Mouse (Mus musculus) liver, embryonic 16.5 days (tissue): ENCODE measurements at regions not wholly inside any gene's neighbourhood (a gene's known extent, or its start where the extent isn't known, plus 50 kb on each side); places are given as distances from the start of the nearest gene placed in this dataset.

Experiments used
- ATAC-seq: fragments of 200-750 bp; cut with Nextera tagmentation; 2 replicates; pipeline ENCODE4 v1.8.0; 2017; ENCODE audit warnings: low read depth, mild to moderate bottlenecking, moderate number of reproducible peaks, moderate library complexity
- H3K27ac ChIP-seq: fragments of 300-500 bp; sonication (generic); 2 replicates; pipeline ENCODE4 v1.5.1; 2014; ENCODE audit warnings: mild to moderate bottlenecking, low read length
- H3K27me3 ChIP-seq: fragments of 300-500 bp; sonication (generic); 2 replicates; pipeline ENCODE4 v1.6.1; 2014; ENCODE audit warnings: low read depth, low read length, mixed read lengths; ENCODE audit not compliant: control insufficient read depth, insufficient read depth
- H3K36me3 ChIP-seq: fragments of 300-500 bp; sonication (generic); 2 replicates; pipeline ENCODE4 v1.6.1; 2014; ENCODE audit warnings: mild to moderate bottlenecking; ENCODE audit not compliant: control insufficient read depth, insufficient read depth
- H3K4me1 ChIP-seq: fragments of 300-500 bp; sonication (generic); 2 replicates; pipeline ENCODE4 v1.6.1; 2014; ENCODE audit warnings: low read depth, low read length, mixed read lengths; ENCODE audit not compliant: control insufficient read depth
- H3K4me2 ChIP-seq: fragments of 300-500 bp; sonication (generic); 2 replicates; pipeline ENCODE4 v1.6.1; 2014; ENCODE audit warnings: low read depth, low read length, mixed read lengths
- H3K4me3 ChIP-seq: fragments of 300-500 bp; sonication (generic); 2 replicates; pipeline ENCODE4 v1.5.1; 2014; ENCODE audit warnings: low read depth, mild to moderate bottlenecking, low read length
- H3K9ac ChIP-seq: fragments of 300-500 bp; sonication (generic); 2 replicates; pipeline ENCODE4 v1.6.1; 2014; ENCODE audit warnings: low read depth, low read length
- H3K9me3 ChIP-seq: fragments of 300-500 bp; sonication (generic); replicated peaks from 2 replicates; pipeline ENCODE4 v1.6.1; 2016; ENCODE audit warnings: low read length; ENCODE audit not compliant: control insufficient read depth
- WGBS: fragments of 180-500 bp; shearing (Covaris S2); extraction: QIAGEN DNeasy Blood & Tissue Kit; methylation state at CpG from one replicate; pipeline ENCODE4 v1.1.7; 2014; ENCODE audit not compliant: insufficient replicate concordance; 5-methylcytosine and 5-hydroxymethylcytosine counted together

DNA sequence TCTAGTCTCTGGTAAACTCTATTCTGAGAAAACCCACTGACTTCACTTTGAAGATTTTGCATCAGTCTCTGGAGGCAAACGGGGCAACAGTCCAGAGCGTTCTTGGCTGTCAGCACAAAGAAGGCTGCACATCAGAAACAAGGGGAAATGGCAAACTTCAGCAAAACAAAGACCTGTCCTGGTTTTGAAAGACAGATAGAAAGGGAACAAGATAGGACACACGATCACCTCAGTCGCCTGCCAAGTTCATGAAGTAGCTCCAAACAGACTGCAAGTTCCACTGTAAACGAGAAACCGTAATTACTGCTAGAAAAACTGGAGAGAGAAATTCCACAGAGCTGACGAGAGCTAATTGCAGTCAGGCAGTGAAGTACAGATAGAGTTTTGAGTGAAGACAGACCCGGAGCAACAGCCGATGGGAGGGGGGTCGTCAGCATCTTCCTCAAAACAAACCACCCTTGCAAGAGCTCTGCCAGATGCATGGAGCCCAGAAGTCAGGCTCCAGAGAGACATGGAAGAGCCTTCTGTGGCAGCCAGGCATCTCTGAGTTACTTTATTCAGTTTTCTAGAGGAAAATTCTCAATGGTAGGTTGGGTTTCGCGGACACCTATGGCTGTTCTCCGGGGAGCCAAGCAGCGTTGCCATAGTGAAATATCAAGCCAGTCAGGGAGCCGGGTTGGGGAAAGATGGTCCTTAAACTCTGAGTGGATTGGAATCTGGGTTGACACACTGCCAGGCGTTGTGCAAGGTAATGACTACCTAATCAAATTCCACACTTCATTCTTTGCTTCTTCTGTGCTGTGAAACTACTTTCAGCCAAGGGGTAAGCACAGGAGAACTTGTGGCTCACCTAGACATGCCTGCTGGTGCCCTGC lies 558.8 kb upstream of the Map3k7 start:
- Histone ChIP-seq H3K9ac (no peak overlapping the region), H3K4me2 (no peak overlapping the region)

DNA sequence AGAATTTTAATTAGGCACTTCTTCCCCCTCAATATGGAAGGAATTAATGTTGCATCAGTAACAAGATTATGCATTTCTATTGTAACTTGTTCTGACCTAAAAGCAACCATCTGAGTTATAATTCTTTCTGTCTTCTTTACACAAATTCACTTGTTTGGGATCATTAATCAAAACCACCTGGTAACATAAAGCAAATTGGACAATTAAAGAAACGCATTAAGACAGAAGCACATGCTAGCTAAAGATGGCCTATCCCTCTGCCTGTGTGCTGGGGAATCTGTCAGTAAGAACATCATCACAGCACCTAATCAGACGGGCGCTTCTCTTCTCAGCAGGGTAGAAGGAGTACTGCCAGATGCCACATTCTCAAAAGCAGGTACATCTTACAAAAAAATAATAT lies 553.7 kb upstream of the Map3k7 start:
- Histone ChIP-seq H3K36me3 (no peaks in the 10 kb centered on the region), H3K4me3 (no peak overlapping the region), H3K9me3 (no peaks in the 10 kb centered on the region), H3K27ac (no peak overlapping the region), H3K4me2 (no peak overlapping the region), H3K4me1 (no peaks in the 10 kb centered on the region), H3K27me3 (no peaks in the 10 kb centered on the region), H3K9ac (no peak overlapping the region)
- ATAC-seq = no peak
- WGBS = 74% methylated on average over 3 of the region's 3 CpGs

More for the DNA sequence above, 558.8 kb upstream of the Map3k7 start:
- 44% methylated on average over 16 of the region's 16 CpGs for WGBS
- H3K27me3 ChIP-seq = no peaks in the 10 kb centered on the region
- H3K27ac ChIP-seq = no peak overlapping the region
- H3K9me3 ChIP-seq = no peaks in the 10 kb centered on the region
- ATAC-seq = no peak
- H3K4me3 ChIP-seq = no peak overlapping the region
- no peaks in the 10 kb centered on the region for H3K36me3 ChIP-seq
- H3K4me1 ChIP-seq = no peaks in the 10 kb centered on the region

DNA sequence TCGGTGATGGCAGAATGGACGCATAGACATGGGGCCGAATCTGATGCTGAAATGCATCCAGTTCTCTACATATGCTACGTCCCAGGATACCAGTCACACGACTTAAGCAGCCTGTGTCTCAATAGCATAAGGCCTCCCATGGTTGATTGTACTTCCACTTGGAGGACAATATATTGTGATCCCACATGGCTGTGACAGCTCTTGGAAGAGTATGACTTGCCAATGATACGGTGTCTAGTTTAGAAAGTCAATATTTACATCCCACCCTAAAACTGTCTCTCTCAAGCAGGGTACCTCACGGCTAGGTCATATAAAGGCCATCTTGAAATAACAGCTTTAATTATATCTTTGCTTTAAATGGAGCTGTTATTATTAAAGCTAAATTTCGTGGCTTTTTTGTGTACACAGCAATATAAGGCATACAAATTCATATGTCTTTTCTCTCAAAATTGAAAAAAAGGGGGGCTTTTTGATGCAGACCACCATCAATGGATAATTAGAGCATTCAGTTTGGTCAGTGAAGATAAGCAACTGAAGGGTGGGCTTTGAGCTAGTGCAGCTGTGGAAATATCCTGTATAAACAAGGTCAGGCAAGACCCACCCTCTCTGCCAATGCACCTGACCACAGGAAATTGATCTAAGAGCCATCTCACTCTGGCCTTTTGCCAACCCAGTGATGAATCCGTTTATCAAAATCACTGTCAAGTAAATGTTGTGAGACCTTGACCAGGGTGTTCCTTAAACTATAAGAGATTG lies 551.9 kb upstream of the Map3k7 start:
- H3K36me3 ChIP-seq = no peaks in the 10 kb centered on the region
- no peak overlapping the region for H3K9ac ChIP-seq
- no peak overlapping the region for H3K4me2 ChIP-seq
- no peaks in the 10 kb centered on the region for H3K27me3 ChIP-seq
- ATAC-seq = no peak
- H3K9me3 ChIP-seq = no peaks in the 10 kb centered on the region
- no peaks in the 10 kb centered on the region for H3K4me1 ChIP-seq
- WGBS = 60% methylated on average over 9 of the region's 9 CpGs
- H3K27ac ChIP-seq = no peak overlapping the region
- H3K4me3 ChIP-seq = no peak overlapping the region

DNA sequence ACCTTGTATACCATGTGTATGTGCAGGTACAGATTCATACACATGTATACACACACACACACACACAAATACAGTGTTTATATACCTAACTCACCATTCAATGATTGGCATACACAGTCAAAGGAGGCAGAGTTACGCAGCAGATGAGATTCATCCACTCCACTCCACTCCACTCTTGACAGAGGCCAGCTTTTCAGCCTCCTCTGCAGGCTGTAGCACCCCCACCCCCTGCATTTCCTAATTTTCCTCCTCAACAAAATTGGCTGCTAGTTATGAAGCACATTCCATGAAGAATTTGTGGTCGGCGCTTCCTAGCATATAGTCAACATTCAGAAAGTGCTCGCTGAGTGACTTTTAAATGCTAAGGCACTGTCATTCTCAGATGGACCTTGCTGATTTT lies 546.7 kb upstream of the Map3k7 start:
- Histone ChIP-seq H3K9ac (no peak overlapping the region), H3K36me3 (no peaks in the 10 kb centered on the region), H3K4me1 (no peaks in the 10 kb centered on the region), H3K27ac (no peak overlapping the region), H3K27me3 (no peaks in the 10 kb centered on the region), H3K9me3 (no peaks in the 10 kb centered on the region), H3K4me3 (no peak overlapping the region), H3K4me2 (no peak overlapping the region)
- 78% methylated on average over 4 of the region's 4 CpGs for WGBS
- no peak for ATAC-seq

DNA sequence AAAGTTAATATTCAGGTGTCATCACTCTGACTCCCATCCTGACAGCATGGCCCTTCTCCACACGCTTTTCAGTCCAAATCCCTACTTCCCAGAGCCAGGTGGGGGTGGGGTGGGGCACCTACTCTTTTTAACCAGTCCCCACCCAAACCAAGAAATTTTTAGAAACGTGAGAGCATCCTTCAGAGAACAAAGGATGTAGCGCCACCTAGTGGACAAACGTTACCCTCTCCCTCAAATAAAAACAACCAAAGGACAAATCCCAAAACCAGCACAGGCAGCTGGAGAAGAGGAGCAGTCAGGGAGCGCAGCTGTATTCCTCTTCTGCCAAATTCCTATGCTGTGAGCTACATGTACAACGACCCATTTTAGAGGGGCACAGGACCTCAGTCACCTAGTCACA lies 544.7 kb upstream of the Map3k7 start:
- Histone ChIP-seq H3K36me3 (no peaks in the 10 kb centered on the region), H3K4me1 (no peaks in the 10 kb centered on the region)
- no peak for ATAC-seq

DNA sequence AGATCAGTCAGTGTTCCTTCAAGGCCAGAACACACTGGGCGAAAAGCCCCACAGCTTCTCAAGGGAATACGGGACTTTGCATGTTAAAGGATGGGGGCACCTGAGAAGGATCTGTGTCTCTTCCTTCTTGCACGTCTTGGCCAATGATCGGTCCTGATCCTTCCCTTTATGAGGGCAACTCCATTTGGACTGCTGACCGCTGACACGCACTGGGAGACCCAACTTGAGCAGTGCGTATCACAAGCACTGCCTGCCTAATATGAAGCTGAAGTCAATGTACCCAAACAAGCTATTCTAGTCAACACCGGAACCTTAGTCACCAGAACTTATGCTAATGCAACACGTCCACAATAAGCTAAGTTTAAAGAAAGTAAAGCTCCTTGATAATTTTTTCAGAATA lies 543.7 kb upstream of the Map3k7 start:
- WGBS = 72% methylated on average over 9 of the region's 9 CpGs
- no peak overlapping the region for H3K4me2 ChIP-seq
- no peak overlapping the region for H3K27ac ChIP-seq
- H3K9me3 ChIP-seq = no peaks in the 10 kb centered on the region
- no peak overlapping the region for H3K9ac ChIP-seq
- H3K27me3 ChIP-seq = no peaks in the 10 kb centered on the region
- ATAC-seq = no peak
- H3K4me3 ChIP-seq = no peak overlapping the region
- H3K4me1 ChIP-seq = no peaks in the 10 kb centered on the region
- H3K36me3 ChIP-seq = no peaks in the 10 kb centered on the region

More for the DNA sequence above, 544.7 kb upstream of the Map3k7 start:
- no peak overlapping the region for H3K4me3 ChIP-seq
- H3K9me3 ChIP-seq = no peaks in the 10 kb centered on the region
- 9% methylated on average over 6 of the region's 6 CpGs for WGBS
- no peak overlapping the region for H3K9ac ChIP-seq
- H3K4me2 ChIP-seq = no peak overlapping the region
- no peak overlapping the region for H3K27ac ChIP-seq
- H3K27me3 ChIP-seq = no peaks in the 10 kb centered on the region

DNA sequence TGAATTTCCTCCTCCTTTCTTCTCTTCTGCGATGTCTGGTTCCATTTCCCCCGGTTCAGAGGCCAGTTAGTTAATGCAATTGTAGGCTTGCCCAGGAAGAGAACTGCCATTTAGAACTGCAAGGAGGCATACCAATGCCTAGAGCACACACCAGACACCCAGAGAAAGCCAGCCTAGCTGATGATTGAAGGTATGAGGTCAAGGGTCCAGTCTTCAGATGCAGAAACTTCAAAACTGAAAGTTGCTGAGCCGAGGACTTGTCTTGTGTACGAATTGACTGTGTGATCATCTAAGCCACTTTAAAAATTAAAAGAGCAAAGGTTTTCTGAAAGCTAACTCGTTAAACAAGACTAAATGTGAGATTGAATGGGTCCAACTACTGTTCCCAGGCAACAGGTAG lies 542.5 kb upstream of the Map3k7 start:
- Histone ChIP-seq H3K4me3 (no peak overlapping the region), H3K27ac (no peak overlapping the region), H3K4me2 (no peak overlapping the region), H3K36me3 (no peaks in the 10 kb centered on the region), H3K9me3 (no peaks in the 10 kb centered on the region), H3K9ac (no peak overlapping the region), H3K27me3 (no peaks in the 10 kb centered on the region), H3K4me1 (no peaks in the 10 kb centered on the region)
- WGBS = 67% methylated on average over 5 of the region's 5 CpGs
- no peak for ATAC-seq

DNA sequence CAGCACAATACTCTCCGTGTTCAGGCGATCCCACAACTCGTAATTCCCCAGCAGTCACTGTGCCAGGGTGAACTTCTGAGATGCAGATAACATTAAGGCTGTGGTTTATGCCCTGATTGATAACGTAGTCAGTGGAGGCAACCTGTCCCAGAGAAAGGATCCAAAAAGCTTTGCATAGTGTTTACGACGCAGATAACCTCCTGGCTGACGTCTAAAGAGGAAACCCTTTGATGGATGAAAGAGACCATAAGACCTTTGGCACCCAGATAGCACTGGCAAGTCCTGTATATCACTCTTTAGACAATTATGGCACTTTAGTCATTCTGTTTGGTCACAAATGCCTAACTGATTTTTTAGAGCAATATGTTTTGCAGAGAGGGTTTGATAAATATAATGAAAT lies 538.8 kb upstream of the Map3k7 start:
- Histone ChIP-seq H3K36me3 (no peaks in the 10 kb centered on the region), H3K4me3 (no peak overlapping the region), H3K4me1 (no peaks in the 10 kb centered on the region), H3K9me3 (no peaks in the 10 kb centered on the region), H3K27me3 (no peaks in the 10 kb centered on the region), H3K4me2 (no peak overlapping the region), H3K27ac (no peak overlapping the region), H3K9ac (no peak overlapping the region)
- no peak for ATAC-seq
- 14% methylated on average over 7 of the region's 7 CpGs for WGBS

DNA sequence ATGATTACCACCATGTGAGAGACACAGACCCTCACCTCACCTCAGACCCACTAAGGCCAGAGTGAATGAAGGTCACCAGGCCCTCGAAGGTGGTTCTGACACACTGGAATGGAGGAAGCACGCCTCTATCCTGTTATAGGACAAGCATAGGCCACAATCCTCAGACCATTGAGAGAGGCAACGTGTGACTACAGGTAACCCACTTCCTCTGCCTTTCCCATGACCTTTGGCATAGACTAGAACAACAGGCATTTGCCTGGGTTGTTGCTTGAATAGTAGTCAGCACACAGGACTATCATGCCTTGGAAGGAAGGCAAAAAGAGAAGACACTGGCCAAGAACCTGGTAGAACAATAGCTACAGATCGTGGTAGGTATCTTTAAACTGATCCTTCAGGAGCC lies 538.2 kb upstream of the Map3k7 start:
- Histone ChIP-seq H3K9ac (no peak overlapping the region), H3K4me2 (no peak overlapping the region), H3K4me1 (no peaks in the 10 kb centered on the region), H3K27ac (no peak overlapping the region), H3K36me3 (no peaks in the 10 kb centered on the region), H3K27me3 (no peaks in the 10 kb centered on the region), H3K9me3 (no peaks in the 10 kb centered on the region), H3K4me3 (no peak overlapping the region)
- WGBS = 40% methylated on average over 4 of the region's 4 CpGs
- no peak for ATAC-seq
